Mouse (Mus musculus): Measurements from ENCODE around the gene Gng12. TPM values are rescaled to one million over a fixed set of nuclear protein-coding genes. Genes with fewer than 3 reads are reported as not detected.

The Gng12 gene
- total RNA-seq, 2 experiments from 2014 or later = 84.1 to 103 TPM

- no peak for DNase-seq (ENCODE audit: low spot score in 2 of 2)
Observed at GRCm38 (mm10) chr6:66915592-66915991, 19.4 kb downstream of the Gng12 start.

DNA sequence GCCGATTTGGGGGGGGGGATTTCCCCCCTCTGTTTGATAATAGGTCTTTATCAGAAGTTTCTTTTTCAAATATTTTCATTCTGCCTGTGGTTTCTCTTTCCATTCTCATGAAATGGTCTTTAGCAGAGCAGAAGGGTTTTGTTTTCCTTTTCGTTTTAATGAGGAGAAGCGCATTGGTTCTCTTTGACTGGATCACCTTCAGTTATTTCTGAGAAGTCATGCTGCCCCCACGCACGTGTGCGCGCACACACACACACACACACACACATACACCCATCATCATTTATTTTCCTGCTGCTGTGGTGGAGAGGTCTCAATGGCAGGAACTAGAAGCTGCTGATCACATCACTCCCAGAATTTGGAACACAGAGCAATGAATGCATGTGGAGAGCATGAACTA is 20.8 kb downstream of the Gng12 start:
- no peak for DNase-seq (ENCODE audit: low spot score in 2 of 2)

- DNase-seq (ENCODE audit: low spot score in 2 of 2) = no peak
Observed at GRCm38 (mm10) chr6:66920786-66921185, 24.6 kb downstream of the Gng12 start.

DNA sequence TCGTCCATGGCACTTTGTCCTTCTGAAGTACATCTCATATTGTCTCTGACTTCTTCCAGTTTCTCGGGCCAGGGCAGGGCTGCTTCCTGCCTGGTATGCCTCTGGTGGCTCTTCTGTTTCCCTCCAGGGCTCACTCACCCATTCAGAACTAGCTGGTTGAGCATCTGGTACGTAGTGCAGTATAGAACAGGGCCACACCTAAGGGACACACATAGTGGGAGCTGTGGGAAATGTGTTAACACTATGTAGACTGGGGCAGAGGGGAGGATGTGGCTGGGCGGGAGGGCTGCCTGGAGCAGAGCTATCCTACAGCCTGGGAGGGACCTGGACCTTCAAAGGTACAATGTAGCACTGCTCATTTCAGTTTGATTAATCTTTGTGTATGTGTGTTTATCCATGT is 25.6 kb downstream of the Gng12 start:
- no peak for DNase-seq (ENCODE audit: low spot score in 2 of 2)

DNA sequence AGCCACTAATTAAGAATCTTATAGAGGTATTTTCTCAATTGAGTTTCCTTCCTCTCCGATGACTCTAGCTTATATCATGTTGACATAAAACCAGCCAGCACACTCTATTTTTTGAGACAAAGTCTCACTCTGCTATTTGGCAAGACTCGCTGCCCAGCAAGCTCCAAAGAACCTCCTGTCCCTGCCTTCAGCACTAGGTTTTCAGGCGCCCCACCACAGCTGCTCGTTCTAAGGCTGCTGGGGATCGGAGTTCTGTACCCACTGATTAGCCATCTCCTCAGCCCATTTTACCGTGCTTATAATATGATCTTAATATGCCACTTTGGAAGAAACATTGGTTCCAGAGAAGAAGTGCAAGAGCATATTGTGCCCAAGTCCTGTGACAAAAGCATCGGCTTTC is 26.3 kb downstream of the Gng12 start:
- no peak for DNase-seq (ENCODE audit: low spot score in 2 of 2)

DNA sequence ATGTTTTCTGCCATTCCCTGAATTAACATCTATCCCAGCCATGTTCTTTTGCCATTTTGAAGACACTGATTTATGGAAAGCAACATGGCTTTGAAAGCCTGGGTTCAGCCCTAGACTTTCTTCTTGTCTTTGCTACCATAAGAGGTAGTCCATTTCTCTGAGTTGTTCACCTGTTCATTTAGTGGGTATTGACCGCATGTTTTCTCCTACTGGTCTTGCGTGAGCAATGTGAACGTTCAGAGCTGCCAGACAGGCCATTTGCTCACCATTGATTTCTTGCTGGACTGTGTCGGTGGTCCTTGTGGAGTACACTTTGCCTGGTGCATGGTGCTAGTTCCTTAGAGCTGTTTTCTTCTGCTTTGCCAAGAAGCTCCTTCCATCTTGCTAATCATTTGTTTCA is 27.7 kb downstream of the Gng12 start:
- no peak for DNase-seq (ENCODE audit: low spot score in 2 of 2)

DNA sequence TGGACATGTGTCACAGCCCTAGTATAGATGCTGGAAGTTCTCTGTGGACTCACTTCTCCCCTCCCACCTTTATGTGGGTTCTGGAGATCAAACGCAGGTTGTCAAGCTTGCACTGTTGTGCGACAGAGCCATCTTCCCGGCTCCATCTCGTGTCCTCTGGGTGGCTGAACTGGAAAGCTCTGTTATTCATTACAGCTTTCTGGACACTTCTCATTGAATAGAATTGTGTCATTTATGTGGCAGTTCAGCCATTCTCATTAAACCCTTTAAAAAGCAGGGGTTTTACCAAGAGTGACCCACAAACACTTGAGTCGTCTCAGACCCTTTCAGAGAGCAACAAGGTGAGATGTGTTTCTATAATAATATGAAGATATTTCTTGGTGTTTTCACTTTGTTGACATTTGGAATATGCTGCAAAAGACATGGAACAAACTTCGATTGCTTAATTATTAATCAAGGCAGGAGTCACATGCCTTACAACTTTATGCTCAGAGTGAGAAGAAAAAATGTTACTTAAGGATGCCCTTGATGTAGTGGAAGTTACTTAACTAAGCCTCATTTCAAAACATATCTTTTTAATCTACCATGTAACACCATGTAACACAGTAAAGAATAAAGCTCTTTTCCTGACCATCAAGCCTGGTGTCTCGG is 28.2 kb downstream of the Gng12 start:
- no peak for DNase-seq (ENCODE audit: low spot score in 2 of 2)

- DNase-seq (ENCODE audit: low spot score in 2 of 2) = no peak
Observed at GRCm38 (mm10) chr6:66926269-66926668, 30.1 kb downstream of the Gng12 start.

- no peak for DNase-seq (ENCODE audit: low spot score in 2 of 2)
Observed at GRCm38 (mm10) chr6:66928972-66929645, 32.9 kb downstream of the Gng12 start.

- DNase-seq (ENCODE audit: low spot score in 2 of 2) = no peak
Observed at GRCm38 (mm10) chr6:66929694-66930093, 33.5 kb downstream of the Gng12 start.

DNA sequence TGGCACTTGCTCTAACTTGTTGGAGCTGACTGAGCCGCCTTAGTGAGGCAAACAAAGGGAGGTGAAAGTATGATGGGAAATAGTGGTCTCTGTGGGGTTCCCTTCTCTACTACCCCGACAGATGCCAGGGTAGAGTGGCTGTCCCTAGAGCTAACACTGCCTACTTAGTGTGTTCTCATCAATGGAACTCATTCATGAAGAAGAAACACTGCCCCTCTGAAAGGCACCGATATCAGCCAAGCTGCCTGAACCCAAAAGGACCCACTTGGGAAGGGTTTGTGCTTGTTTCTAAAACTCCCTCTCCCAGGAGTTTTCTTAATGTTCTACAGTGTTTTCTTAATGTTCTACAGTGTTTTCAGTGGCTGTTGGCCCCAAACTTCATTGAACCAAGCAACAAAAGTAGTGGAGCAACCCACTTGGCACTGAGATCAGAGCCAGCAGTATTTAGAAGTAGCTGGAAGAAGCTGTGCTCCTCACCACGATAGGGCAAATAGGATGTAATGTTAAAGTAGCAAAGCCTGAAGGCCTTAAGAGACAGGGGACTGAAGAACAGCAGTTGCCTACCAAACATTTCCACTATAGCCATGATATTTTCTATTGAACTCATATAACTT is 36.1 kb downstream of the Gng12 start:
- no peak for DNase-seq (ENCODE audit: low spot score in 2 of 2)

GRCm38 (mm10) chr6:66940656-66941235 is 44.5 kb downstream of the Gng12 start:
- no peak for DNase-seq (ENCODE audit: low spot score in 2 of 2)

DNA sequence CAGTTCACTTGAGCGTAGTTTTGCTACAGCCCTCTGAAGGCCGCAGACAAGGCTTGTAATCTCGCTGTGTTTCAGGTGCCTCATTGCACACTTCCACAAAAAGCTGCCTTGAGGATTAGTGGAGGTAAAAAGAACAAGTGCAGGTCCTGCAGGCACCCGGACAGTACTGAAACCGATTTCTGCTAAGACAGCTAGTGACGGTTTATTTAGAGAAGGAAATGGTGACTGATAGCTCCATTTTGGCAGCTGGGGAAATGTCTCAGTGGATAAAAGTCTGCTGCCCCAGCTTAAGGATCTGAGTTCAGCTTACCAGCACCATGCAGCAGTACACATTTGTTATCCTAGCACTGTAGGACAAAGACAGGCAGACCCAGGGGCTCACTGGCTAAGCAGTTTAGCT is 45.6 kb downstream of the Gng12 start:
- DNase-seq (ENCODE audit: low spot score in 2 of 2) = no peak

GRCm38 (mm10) chr6:66942826-66943225 is 46.6 kb downstream of the Gng12 start:
- DNase-seq (ENCODE audit: low spot score in 2 of 2) = no peak

GRCm38 (mm10) chr6:66943367-66944189 is 47.4 kb downstream of the Gng12 start:
- no peak for DNase-seq (ENCODE audit: low spot score in 2 of 2)

DNA sequence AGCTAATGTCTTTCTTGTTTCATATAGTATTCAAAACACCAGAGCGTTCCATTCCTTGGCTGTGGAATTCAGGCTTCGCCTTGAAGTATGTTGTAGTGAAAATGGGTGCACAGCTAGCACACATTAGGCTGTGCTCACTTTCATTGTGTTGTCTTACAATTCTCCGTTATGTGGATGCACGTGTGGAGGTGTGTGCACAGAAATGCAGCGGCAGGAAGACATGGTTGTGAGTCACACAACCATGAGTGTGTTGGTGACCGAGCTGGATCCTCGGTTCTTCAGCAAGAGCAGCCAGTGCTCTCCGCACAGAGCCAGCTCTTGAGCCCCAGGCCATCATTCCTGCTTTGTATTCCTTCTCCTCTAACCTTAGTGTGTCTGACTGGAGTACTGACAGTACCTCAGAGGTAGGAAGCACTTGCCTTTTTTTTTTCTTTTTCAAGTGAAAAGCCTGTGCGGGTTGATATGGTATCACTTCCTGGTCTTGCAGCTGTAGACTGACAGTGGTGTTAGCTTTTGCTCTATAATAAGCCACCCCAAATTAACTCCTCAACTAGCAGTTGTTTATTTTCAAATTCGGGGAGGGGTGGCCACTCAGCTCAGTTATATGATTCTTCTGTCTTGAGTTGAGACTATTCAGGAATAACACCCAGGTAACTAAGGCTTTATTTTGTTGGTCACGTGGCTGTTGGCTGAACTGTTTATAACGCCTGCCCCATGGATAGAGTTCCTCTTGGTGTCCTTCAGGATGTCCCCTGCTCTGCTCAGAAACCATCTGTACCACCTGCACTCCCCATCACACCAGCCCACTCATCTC is 48.2 kb downstream of the Gng12 start:
- no peak for DNase-seq (ENCODE audit: low spot score in 2 of 2)

DNA sequence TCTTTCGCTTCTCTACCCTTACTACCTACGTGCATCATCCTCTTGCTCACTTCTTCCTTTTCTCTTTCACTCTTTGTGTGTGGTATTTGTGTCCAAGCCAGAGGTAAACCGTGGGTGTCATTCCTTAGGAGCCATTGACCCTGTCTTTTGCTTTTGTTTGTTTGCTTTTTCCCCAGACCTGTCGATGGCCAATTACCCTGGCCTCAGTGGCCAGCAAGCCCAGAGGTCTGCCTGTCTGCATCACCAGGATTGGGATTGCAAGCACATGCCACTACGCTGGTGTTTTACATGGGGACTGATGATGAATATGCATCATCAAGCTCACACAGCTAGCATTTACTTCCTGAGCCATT is 48.8 kb downstream of the Gng12 start:
- DNase-seq (ENCODE audit: low spot score in 2 of 2) = no peak

DNA sequence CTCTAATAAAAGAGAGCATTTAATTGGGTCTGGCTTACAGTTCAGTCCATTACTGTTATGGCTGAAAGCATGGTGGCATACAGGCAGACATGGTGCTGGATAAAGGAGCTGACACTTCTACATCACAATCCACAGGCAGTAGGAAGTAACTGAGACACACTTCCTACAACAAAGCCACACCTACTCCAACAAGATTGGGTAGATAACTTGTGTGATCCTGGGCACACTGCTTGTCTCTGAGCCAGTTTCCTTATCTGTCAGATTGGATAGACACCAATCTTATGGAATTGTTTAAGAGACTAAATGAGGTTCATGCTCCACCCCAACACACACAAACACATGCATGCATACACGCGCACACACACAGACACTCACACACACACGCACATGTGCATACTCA is 51.9 kb downstream of the Gng12 start:
- DNase-seq (ENCODE audit: low spot score in 2 of 2) = no peak

DNA sequence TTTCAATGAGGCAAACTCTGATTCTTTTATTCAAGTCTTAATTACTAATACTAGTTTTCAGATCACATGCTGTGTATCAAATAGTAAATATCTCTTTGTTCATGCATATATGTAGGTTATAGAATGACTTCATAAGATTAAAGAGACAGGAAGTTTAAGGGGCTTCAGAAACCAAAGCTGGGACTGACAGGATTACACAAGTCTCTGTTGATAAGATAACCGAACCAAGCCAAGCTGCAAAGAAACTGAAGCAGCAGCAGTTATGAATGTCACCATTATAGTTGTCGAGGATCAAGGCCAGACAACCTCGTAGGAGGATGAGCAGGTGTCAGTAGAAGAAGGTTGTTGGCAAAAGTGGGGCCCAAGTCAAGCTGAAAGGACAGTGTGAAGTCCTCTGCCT is 52.7 kb downstream of the Gng12 start:
- DNase-seq (ENCODE audit: low spot score in 2 of 2) = no peak

GRCm38 (mm10) chr6:66951726-66952418 is 55.7 kb downstream of the Gng12 start:
- DNase-seq (ENCODE audit: low spot score in 2 of 2) = no peak

All from adrenal gland, postnatal 4 days (tissue).